Mouse (Mus musculus): Measurements from ENCODE around the gene Rab3gap1.

The Rab3gap1 gene

DNA sequence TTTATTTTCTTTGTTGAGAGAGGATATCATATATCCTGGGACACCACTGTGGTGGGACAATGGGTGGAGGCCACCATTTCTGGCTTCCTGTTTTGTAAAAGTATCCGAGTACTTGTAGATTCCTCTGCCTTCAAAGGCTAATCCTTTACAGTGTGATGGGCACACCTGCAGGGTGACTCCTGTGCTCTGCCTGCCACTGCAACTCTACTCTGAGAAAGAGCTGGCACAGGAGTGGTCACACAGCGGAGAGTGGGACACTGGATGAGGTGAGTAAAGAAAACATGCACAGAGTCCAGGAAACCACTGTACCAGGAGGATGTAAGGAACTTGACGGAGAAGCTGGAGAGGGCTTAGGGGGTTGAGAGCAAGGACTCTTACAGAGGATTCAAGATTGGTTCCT, 113.7 kb downstream of the Rab3gap1 start:
- no peak for DNase-seq (ENCODE audit: low read depth)

DNA sequence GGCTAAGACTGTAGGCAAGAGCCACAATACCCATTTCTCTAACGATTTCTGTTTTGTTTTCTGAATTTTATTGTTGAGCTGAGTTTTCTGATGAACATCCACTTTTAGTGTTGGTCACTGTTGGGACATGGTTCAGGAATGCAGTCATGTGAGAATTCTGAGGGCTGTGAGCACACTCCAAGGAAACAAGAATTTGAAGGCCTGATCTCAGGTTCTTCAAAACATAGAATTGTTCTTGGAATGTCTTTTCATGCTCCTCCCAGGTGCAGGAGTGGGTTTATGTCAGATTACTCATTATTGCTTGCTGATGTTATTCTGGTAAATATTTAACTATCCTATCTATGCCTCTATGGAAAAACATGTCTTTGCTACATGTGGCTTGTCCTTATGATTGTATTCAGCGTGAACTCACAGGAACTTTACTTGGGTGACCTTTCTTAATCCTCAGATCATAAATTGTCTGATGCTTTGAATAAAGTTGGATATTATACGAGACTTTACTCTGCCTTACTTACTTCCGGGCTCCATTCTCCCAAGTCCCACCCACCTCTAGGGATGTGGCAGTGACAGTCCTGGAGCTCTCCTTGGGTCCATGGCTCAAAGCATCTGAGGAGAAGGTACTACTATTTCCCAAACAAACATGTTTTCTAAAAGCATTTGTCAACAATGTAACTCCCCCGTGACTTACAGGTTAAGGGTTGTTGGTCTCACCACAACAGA, 114.9 kb downstream of the Rab3gap1 start:
- DNase-seq (ENCODE audit: low read depth): peak; percentile 41

DNA sequence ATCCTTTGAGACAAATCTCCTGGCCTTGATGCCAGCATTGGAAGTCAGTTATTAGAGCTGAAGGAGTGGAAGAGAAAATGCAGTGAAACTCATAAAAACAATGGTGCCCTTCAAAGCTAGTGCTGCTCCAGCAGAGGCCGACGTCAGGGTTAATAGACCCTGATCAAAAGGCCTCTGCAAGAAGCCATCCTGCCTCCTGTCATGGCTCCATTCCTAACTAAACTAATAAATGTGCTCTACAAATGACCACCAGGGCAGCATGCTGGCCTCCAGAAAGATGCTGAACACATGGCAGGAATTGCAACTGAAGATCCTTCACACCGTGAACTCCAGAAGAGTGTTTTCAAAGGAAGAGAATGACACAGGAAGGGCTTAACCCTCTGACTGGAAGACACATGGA, 116.8 kb downstream of the Rab3gap1 start:
- DNase-seq (ENCODE audit: low read depth): no peak

DNA sequence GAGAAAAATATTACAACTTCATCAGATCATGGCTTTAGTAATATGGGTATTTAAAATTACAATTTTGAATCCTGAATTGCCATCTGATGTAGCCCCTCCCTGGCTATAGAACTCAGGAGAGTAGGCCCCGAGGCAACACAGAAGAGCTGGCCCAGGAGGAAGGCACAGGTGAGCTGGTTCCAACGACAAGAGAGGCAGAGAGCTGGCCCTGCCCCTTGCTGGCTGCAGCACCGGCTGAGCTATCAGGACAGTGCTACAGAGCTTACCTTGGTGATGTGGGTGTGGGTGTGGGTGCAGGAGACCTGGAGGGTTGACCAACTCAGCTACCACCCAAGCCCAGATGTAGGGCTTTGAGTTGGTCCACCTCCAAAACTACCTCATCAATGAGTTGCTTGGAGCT, 119.7 kb downstream of the Rab3gap1 start:
- DNase-seq (ENCODE audit: low read depth): no peak

DNA sequence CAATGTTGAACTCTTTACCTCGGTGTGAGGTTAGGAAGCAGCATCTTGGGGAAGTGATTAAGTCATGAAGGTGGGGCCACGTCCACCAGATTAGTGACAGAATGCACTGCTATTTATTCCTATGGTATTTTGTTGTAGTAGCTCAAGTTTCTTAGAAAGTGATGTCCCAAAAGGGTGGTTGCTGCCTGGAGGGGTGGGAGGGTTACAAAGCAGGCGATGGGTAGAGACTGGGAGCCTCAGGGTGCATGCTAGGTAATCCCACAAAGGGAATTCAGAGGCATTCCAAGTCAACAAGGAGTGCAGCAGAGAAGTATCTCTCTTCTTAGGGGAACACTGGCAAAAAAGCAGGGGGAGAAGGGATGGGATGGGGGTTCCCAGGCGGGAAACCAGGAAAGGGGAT, 120.8 kb downstream of the Rab3gap1 start:
- DNase-seq (ENCODE audit: low read depth): no peak

DNA sequence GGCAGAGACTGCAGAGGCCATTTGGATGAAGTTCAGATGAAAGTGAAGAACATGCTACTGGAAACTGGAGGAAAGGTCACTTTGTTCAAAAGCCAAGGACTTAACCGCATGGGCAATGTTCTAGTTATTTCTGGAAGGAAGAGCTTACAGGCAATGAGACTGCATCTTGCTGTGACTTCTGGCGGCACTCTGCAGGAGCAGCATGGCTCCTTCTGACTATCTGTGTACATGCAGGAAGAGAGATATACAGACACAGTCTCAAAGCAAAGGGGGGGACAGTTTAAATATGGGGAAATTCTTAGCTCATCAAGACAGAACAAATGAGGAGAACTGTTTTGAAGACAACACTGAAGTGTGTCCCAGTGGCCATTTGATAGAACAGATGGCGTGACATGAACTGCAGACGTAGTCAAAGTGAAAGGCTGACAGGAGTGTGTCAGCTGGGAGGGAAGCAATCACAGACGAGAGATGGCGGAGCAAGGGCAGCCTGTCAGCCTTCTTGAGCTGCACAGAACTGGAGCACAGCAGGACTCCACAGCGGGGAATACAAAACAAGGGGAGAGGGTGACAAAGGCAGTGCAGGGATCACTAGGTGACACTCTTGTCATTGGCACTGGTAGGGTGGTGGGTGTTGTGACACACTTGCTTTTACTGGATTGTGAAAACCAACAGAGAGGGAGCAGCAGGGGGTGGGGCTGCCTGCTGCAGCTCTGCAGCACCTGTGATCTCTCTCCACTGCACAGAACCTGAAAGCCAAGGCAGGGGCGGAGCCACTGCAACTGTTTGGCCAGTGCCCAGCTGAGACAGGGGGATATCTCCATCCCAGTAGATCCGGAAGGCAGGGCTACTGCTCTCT, 121.5 kb downstream of the Rab3gap1 start:
- DNase-seq (ENCODE audit: low read depth): no peak

All from NIH3T3 (cell line).